Mouse (Mus musculus): ENCODE results near the gene S100a13. TPM values are rescaled to one million over a fixed set of nuclear protein-coding genes. Genes with fewer than 3 reads are reported as not detected.

S100a13 gene
- polyA plus RNA-seq, 1 experiment from 2014 or later, result 12.1 TPM

GRCm38 (mm10) chr3:90535446-90535845, 21.2 kb downstream of the S100a13 start:
- H3K4me2 ChIP-seq (replicated peaks), result no peak overlapping the region
- H3K27ac ChIP-seq (replicated peaks), result no peak overlapping the region
- H3K4me1 ChIP-seq, result 0 out of 2 replicates have a peak, but pooled peaks cover under 1% of the 10 kb centered on the region
- peaks cover 5% of the 10 kb centered on the region; the same call in 1 of the 2 replicates for H3K27me3 ChIP-seq
- no peak for ATAC-seq (ENCODE audit: low FRiP score, low read depth)
- no peak overlapping the region for H3K4me3 ChIP-seq
- H3K36me3 ChIP-seq, result no peaks in the 10 kb centered on the region
- no peak overlapping the region for H3K9ac ChIP-seq (replicated peaks)
- 65% methylated on average over 1 of the region's 1 CpGs for WGBS
- no peaks in the 10 kb centered on the region for H3K9me3 ChIP-seq

DNA sequence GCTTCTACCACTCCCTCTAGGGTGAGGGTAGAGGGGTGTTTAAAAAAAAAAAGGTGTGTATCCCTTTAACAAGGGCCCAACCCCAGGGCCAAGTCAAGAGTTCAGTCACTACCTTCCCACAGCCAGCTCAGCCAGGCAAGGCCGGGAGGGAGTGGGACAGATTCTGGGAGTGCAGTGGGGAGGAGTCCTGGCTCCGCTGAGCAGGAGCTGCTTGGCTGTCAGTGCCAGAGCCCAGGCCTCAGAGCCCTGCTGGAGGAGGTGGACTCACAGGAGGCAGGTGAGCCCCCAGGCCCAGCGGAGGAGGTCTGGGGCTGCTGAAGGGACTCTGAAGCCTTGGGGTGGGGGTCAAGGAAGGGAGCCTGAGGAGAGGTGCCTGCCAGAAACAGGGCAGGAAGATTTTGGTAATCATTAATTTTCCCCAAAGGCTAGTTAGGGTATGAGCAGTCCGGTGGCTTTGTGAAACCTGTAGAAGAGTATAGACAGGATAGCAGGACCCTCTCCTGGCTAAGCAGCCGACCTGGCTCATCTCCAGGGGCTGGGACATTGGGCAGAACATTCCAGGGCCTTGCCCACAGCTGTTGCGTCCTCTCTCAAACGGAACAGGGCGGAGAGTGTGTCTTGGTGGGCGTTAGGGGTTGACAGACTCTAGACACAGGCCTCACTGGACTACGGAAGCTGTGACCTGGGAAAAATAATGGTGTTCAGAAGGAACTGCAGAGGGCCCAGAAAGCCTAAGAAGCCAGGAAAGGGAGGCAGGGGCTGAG, 23.1 kb downstream of the S100a13 start, which contains the start of gene S100a16:
S100a16 (plus strand) TSS at position 114 of the 764 bp plus-strand sequence.
- H3K9ac ChIP-seq (replicated peaks), result no peak within 1 kb of the TSS
- peaks cover 11% of the 10 kb centered on the region for H3K4me1 ChIP-seq
- no peaks in the 10 kb centered on the region for H3K9me3 ChIP-seq
- WGBS, result 51% methylated on average over 10 of the region's 10 CpGs
- H3K27me3 ChIP-seq, result peaks cover 5% of the 10 kb centered on the region; the same call in 1 of the 2 replicates
- no peak within 1 kb of the TSS for H3K4me2 ChIP-seq (replicated peaks)
- no peak within 1 kb of the TSS for H3K27ac ChIP-seq (replicated peaks)
- ATAC-seq (ENCODE audit: low FRiP score, low read depth), result no peak
- H3K4me3 ChIP-seq, result no peak within 1 kb of the TSS
- no peaks in the 10 kb centered on the region for H3K36me3 ChIP-seq

GRCm38 (mm10) chr3:90537905-90538296, 23.7 kb downstream of the S100a13 start:
- H3K36me3 ChIP-seq, result no peaks in the 10 kb centered on the region
- no peak for ATAC-seq (ENCODE audit: low FRiP score, low read depth)
- no peak overlapping the region for H3K4me3 ChIP-seq
- H3K27ac ChIP-seq (replicated peaks), result no peak overlapping the region
- no peak overlapping the region for H3K9ac ChIP-seq (replicated peaks)
- WGBS, result 84% methylated on average over 5 of the region's 5 CpGs
- H3K27me3 ChIP-seq, result peaks cover 5% of the 10 kb centered on the region; the same call in 1 of the 2 replicates
- no peaks in the 10 kb centered on the region for H3K9me3 ChIP-seq
- no peak overlapping the region for H3K4me2 ChIP-seq (replicated peaks)
- peaks cover 11% of the 10 kb centered on the region for H3K4me1 ChIP-seq

- ATAC-seq (ENCODE audit: low FRiP score, low read depth), result peak; percentile 69
- H3K36me3 ChIP-seq, result no peaks in the 10 kb centered on the region
- H3K4me1 ChIP-seq, result peaks cover 11% of the 10 kb centered on the region
- whole genome bisulfite sequencing, result 31% methylated on average over 4 of the region's 4 CpGs
- H3K9me3 ChIP-seq, result no peaks in the 10 kb centered on the region
- peak overlapping the region; percentile 21; the same call in 1 of the 2 replicates for H3K4me2 ChIP-seq (replicated peaks)
- peaks cover 5% of the 10 kb centered on the region; the same call in 1 of the 2 replicates for H3K27me3 ChIP-seq
- H3K4me3 ChIP-seq, result no peak overlapping the region
- H3K27ac ChIP-seq (replicated peaks), result no peak overlapping the region
- peak overlapping the region; percentile 44; the same call in 1 of the 2 replicates for H3K9ac ChIP-seq (replicated peaks)
These were observed 26.7 kb downstream of the S100a13 start for GRCm38 (mm10) chr3:90540904-90541303.

GRCm38 (mm10) chr3:90549676-90550420, 35.6 kb downstream of the S100a13 start:
- Histone ChIP-seq H3K4me3 (no peak overlapping the region), H3K27ac (replicated peaks) (no peak overlapping the region), H3K4me2 (replicated peaks) (no peak overlapping the region), H3K36me3 (no peaks in the 10 kb centered on the region), H3K9ac (replicated peaks) (no peak overlapping the region), H3K9me3 (no peaks in the 10 kb centered on the region), H3K4me1 (no peaks in the 10 kb centered on the region), H3K27me3 (no peaks in the 10 kb centered on the region)
- 66% methylated on average over 5 of the region's 5 CpGs for WGBS
- ATAC-seq (ENCODE audit: low FRiP score, low read depth), result no peak

GRCm38 (mm10) chr3:90550421-90550790, 36.2 kb downstream of the S100a13 start:
- Histone ChIP-seq H3K9ac (replicated peaks) (no peak overlapping the region), H3K4me2 (replicated peaks) (no peak overlapping the region), H3K4me1 (no peaks in the 10 kb centered on the region), H3K27me3 (no peaks in the 10 kb centered on the region), H3K27ac (replicated peaks) (no peak overlapping the region), H3K9me3 (no peaks in the 10 kb centered on the region), H3K4me3 (no peak overlapping the region), H3K36me3 (no peaks in the 10 kb centered on the region)
- 95% methylated on average over 2 of the region's 2 CpGs for WGBS
- no peak for ATAC-seq (ENCODE audit: low FRiP score, low read depth)

- no peaks in the 10 kb centered on the region for H3K9me3 ChIP-seq
- no peaks in the 10 kb centered on the region for H3K36me3 ChIP-seq
- ATAC-seq (ENCODE audit: low FRiP score, low read depth), result no peak
- peaks cover 4% of the 10 kb centered on the region; the same call in 1 of the 2 replicates for H3K4me1 ChIP-seq
- H3K4me2 ChIP-seq (replicated peaks), result no peak overlapping the region
- H3K4me3 ChIP-seq, result no peak overlapping the region
- no peak overlapping the region for H3K27ac ChIP-seq (replicated peaks)
- 96% methylated on average over 2 of the region's 2 CpGs for WGBS
- no peak overlapping the region for H3K9ac ChIP-seq (replicated peaks)
- H3K27me3 ChIP-seq, result no peaks in the 10 kb centered on the region
These were observed 38.0 kb downstream of the S100a13 start for GRCm38 (mm10) chr3:90552231-90552630.

DNA sequence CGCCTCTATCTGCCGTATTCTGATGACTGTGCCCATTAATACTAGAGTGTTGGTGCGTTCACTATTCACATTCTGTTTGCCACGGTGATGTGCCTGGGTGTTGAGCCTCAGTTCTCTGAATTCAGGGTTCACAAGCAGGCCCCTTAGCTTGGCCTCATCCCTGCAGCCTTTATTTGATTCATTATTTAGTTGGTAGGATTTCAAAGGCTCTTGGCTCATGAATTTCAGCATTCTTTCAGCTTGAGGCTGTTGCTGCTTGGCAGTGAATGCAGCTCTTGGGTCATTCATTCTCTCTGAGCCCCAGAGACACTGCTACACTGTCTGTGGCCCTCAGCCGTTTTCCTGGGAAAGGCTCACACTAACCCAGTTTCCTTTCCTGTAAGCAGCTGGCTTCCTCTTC, 41.7 kb downstream of the S100a13 start:
- H3K4me2 ChIP-seq (replicated peaks), result no peak overlapping the region
- no peaks in the 10 kb centered on the region for H3K9me3 ChIP-seq
- H3K27ac ChIP-seq (replicated peaks), result 0 out of 2 replicates have a peak overlapping the region, but pooled peaks have one; percentile 12
- H3K4me1 ChIP-seq, result peaks cover 4% of the 10 kb centered on the region; the same call in 1 of the 2 replicates
- no peaks in the 10 kb centered on the region for H3K36me3 ChIP-seq
- no peak overlapping the region for H3K9ac ChIP-seq (replicated peaks)
- peak; percentile 63 for ATAC-seq (ENCODE audit: low FRiP score, low read depth)
- no peak overlapping the region for H3K4me3 ChIP-seq
- no peaks in the 10 kb centered on the region for H3K27me3 ChIP-seq
- 32% methylated on average over 5 of the region's 5 CpGs for WGBS

GRCm38 (mm10) chr3:90560008-90560628, 45.9 kb downstream of the S100a13 start, which contains the start of gene S100a3:
Gene S100a3, plus strand, starts transcription at chr3:90560578.
- Histone ChIP-seq H3K27me3 (no peaks in the 10 kb centered on the region), H3K27ac (replicated peaks) (no peak within 1 kb of the TSS), H3K9me3 (no peaks in the 10 kb centered on the region), H3K9ac (replicated peaks) (no peak within 1 kb of the TSS), H3K4me3 (no peak within 1 kb of the TSS), H3K36me3 (no peaks in the 10 kb centered on the region), H3K4me1 (peaks cover 4% of the 10 kb centered on the region; the same call in 1 of the 2 replicates), H3K4me2 (replicated peaks) (no peak within 1 kb of the TSS)
- ATAC-seq (ENCODE audit: low FRiP score, low read depth), result no peak
- WGBS, result 85% methylated on average over 6 of the region's 6 CpGs

All from midbrain, embryonic 12.5 days (tissue).